Mouse (Mus musculus): ENCODE measurements around the gene Cacna2d1.

The Cacna2d1 gene

GRCm38 (mm10) chr5:15983354-15983753 is 48.9 kb downstream of the Cacna2d1 start:
- DNase-seq (ENCODE audit: low spot score in 2 of 2), result no peak

GRCm38 (mm10) chr5:15985228-15985858 is 50.9 kb downstream of the Cacna2d1 start:
- no peak for DNase-seq (ENCODE audit: low spot score in 2 of 2)

GRCm38 (mm10) chr5:15985901-15986300 is 51.4 kb downstream of the Cacna2d1 start:
- no peak for DNase-seq (ENCODE audit: low spot score in 2 of 2)

- no peak for DNase-seq (ENCODE audit: low spot score in 2 of 2)
These were observed 57.1 kb downstream of the Cacna2d1 start for GRCm38 (mm10) chr5:15991428-15992139.

- DNase-seq (ENCODE audit: low spot score in 2 of 2), result no peak
These were observed 58.9 kb downstream of the Cacna2d1 start for GRCm38 (mm10) chr5:15993252-15993944.

- no peak for DNase-seq (ENCODE audit: low spot score in 2 of 2)
These were observed 62.7 kb downstream of the Cacna2d1 start for GRCm38 (mm10) chr5:15997190-15997589.

GRCm38 (mm10) chr5:15997769-15998168 is 63.3 kb downstream of the Cacna2d1 start:
- no peak for DNase-seq (ENCODE audit: low spot score in 2 of 2)

GRCm38 (mm10) chr5:16000917-16001316 is 66.4 kb downstream of the Cacna2d1 start:
- DNase-seq (ENCODE audit: low spot score in 2 of 2), result no peak

GRCm38 (mm10) chr5:16002431-16003063 is 68.1 kb downstream of the Cacna2d1 start:
- no peak for DNase-seq (ENCODE audit: low spot score in 2 of 2)

- no peak for DNase-seq (ENCODE audit: low spot score in 2 of 2)
These were observed 69.8 kb downstream of the Cacna2d1 start for GRCm38 (mm10) chr5:16004305-16004704.

GRCm38 (mm10) chr5:16006964-16007363 is 72.5 kb downstream of the Cacna2d1 start:
- no peak for DNase-seq (ENCODE audit: low spot score in 2 of 2)

GRCm38 (mm10) chr5:16013649-16014048 is 79.2 kb downstream of the Cacna2d1 start:
- no peak for DNase-seq (ENCODE audit: low spot score in 2 of 2)

GRCm38 (mm10) chr5:16014392-16014791 is 79.9 kb downstream of the Cacna2d1 start:
- DNase-seq (ENCODE audit: low spot score in 2 of 2), result no peak

- no peak for DNase-seq (ENCODE audit: low spot score in 2 of 2)
These were observed 90.3 kb downstream of the Cacna2d1 start for GRCm38 (mm10) chr5:16024626-16025417.

- DNase-seq (ENCODE audit: low spot score in 2 of 2), result no peak
These were observed 94.4 kb downstream of the Cacna2d1 start for GRCm38 (mm10) chr5:16028881-16029280.

- no peak for DNase-seq (ENCODE audit: low spot score in 2 of 2)
These were observed 95.0 kb downstream of the Cacna2d1 start for GRCm38 (mm10) chr5:16029481-16029880.

GRCm38 (mm10) chr5:16033569-16033968 is 99.1 kb downstream of the Cacna2d1 start:
- no peak for DNase-seq (ENCODE audit: low spot score in 2 of 2)

GRCm38 (mm10) chr5:16035259-16035658 is 100.8 kb downstream of the Cacna2d1 start:
- no peak for DNase-seq (ENCODE audit: low spot score in 2 of 2)

GRCm38 (mm10) chr5:16045147-16045878 is 110.8 kb downstream of the Cacna2d1 start:
- DNase-seq (ENCODE audit: low spot score in 2 of 2), result no peak

GRCm38 (mm10) chr5:16047452-16048191 is 113.1 kb downstream of the Cacna2d1 start:
- DNase-seq (ENCODE audit: low spot score in 2 of 2), result no peak

Measured in spleen, postnatal 4 days (tissue).